Mouse (Mus musculus) kidney, postnatal 25 days (tissue): Measurements from ENCODE around the gene Rapgef2.
"Not testable (repeated sequence)": the region's sequence is repeated elsewhere in the genome, so short reads cannot be mapped to it uniquely, and the experiment has no call there.

Experiments
- DNase-seq, 2 experiments: peaks; one replicate each; pipeline ENCODE4 v3.0.0; 2021; ENCODE audit warnings: mixed read lengths in 2 of 2

Rapgef2 gene

DNA sequence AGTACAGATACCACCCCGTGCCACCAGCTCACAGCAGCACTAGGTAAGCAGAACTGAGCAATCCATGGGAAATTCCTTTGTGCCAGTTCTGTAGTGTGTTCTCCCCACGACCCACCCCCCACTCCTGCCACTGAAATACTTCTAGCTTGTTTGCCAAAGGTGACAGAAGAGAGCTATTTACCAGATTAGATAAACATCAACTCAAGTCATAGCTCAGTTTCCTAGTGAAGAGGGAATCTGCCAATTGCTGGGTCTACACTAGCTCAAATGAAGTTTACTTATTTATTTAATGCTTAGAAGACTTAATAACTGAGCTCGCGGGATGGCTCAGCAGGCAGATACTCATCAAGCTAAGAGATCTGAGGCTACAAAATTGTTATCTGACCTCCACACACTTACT is 200.0 kb downstream of the Rapgef2 start:
- DNase-seq, result no peak

DNA sequence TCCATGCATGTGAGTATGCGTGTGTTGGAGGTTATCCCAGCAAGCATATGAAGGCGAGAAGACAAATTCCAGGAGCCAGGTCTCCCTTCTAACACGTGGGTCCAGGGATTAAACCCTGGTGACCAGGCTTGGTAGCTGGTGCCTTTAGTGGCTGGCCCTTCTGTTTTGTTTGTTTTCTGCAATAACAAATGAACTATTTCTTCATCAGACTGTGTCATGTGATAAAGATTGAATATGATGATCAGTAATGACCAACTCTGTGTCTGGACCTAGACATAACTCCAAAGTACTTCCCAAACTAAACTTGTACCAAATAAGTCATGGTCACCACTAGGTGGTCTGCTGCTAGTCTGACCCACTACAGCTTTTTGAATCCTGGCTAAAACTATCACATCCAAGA is 202.4 kb downstream of the Rapgef2 start:
- no peak for DNase-seq

DNA sequence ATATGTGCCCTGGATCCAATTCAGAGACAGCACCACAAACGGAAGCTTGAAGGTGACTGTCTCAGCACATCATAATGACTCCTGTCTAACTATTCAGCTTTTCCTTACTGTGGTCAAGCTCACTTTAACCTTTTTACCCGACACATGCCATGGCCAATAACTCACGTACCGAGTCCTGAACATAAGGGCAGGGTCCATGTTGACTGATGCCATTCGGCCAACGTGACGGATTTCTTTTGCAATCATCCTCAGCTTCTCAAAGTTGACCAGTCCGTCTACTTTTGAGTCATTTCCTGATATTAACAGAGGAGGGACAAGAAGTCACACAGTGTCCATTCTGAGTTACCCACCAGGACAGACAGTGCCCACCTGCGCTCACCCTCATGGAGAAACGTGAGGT is 203.3 kb downstream of the Rapgef2 start:
- no peak for DNase-seq

DNA sequence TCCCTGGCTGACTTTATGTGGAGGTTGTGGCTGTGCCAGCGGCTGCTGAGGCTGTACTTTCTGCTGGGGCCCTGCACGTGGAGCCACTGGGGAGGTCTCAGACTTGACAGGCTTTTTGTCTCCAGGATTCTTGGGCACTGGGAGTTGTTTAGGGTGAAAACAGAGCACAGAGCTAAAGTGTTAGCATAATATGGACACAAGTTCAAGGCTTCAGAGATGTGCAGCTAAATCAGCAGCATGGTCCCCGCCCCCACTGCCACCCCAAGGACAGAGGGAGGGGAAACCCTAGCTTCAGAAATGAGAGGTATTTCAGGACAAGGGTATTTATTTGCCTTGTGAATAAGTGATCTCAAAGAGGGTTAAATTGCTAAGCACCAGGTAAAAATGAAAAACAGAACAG is 207.2 kb downstream of the Rapgef2 start:
- no peak for DNase-seq

DNA sequence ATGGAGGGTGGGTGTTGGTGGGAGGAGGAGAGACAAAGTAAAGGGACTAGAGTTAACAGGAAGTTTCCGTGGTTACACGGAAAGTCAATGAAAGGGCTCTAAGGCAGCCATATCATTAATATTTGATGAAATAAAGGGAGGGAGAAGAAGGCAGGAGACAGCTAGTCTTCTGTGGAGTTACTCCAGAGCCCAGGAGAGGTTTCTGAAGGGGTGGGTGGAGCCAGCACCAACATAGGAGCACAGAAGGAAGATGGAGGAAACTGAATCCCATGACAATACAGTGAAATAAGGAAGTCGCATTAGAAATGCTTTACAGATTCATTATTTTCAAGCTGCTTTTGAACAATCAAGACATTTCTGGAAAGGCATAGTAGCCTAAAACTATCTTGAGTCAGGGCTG is 211.3 kb downstream of the Rapgef2 start:
- DNase-seq, result no peak

DNA sequence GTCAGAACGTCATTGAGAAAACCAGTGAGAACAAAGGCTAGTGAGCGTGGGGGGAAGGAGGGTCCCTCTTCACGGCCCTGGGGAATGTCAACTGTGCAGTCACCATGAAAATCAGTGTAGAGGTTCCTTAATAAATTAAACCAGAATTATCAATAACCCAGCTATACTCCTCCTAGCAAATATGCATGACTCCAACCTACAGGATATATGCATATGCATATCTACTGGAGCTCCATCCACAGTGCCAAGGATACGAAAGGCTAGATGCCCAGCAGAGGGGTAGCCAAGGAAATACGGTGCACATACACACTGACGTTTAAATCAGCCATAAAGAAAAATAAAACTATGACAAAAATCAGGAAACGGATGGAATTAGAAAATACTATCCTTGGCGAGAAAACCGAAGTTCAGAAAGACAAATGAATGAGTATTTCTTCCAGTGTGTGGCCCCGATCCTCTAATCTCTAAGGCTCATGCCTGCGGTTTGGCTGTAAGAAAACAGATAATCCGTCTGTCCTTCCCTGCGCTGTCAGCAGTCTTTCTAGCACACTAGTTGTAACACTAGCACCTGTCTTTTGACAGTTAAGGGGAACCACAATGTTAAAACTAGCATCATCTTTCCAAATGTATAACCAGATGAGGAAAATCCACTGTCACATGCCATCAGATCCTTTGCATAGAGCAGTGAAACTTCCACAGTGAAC is 212.6 kb downstream of the Rapgef2 start:
- DNase-seq, result no peak

DNA sequence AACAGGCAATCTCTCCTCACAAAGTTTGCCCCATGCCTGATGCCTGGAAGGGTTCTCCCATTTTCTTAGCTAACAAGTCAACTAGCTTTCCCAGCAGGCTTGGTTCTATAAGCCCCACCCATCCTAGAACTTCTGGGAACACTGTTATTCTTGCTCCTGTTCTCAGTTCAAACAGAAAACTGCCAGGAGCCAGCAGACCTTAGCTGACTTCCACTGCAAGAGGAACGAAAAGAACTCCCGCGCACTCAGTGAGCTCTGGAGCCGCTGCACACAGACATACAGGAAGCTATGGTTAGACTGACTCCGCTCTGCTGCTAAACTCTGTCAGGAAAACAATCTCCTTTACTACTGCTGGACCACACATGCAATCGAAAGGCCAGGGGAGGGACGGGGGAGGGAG is 214.8 kb downstream of the Rapgef2 start:
- DNase-seq, result peak in 1 of 2 experiments; percentile 53

DNA sequence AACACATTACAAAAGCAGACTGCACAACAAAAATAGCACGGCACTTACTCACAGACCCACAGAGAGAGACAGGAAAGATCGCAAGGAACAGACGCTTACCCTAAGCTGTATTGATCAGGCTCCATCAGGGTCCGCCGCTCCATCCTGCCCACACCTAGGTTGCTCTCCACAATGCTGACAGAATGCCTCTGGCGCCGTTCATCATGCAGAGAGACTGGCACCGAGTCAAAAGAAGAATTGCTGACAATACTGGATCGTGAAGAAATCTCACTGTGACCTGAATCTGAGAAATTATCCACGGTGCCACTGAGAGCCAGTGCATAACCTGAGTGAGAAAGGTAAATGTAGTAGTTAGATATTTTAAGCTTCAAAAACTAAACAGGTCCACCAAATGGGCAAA is 216.4 kb downstream of the Rapgef2 start:
- no peak for DNase-seq

DNA sequence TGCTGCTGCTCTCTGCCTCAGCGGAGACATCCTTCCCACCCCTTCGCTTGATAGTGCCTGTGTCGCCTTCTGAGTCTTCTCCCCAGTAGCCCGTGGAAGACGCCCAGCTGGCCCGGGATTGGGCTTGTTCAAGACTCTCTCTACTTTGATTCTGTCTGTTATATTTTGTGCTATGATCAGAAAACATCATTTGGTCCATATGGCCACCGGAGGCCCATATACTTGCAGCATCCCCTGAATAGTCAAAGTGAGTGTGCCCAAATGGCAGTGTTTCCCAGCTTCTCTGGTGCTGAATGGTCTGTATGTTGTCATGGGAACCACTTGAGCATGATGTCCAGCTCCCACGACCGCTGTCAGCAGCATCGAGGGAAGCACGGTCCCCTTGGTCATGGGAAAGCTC is 217.3 kb downstream of the Rapgef2 start:
- no peak for DNase-seq

DNA sequence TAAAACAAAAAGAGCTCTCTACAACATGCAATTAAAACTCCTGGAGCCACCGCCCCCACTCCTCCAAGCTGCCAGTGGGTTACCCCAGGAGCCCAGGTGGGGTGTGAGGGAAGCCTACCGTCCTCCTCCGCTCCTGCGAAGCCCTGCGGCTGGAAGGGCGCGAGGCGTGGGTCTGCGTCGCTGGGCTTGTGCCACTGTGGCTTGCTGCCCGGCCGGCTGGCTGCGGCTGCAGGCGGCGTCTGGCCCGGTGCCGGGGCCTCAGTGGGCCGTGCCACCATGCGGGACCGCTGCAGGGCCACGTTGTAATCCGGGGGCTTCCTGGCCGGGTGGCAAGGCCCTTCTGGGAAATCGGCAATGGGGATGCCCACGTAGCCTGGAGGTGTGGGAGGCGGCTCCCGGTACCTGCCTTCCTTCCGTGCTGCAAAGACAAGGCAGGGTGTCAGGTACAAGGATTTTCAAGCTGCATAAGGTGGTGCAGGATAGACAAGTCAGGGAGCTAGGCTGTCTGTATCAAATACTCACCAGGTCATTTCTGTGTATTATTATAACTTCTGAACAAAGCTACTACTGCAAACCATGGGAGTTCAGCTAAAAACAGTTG is 219.8 kb downstream of the Rapgef2 start:
- no peak for DNase-seq

DNA sequence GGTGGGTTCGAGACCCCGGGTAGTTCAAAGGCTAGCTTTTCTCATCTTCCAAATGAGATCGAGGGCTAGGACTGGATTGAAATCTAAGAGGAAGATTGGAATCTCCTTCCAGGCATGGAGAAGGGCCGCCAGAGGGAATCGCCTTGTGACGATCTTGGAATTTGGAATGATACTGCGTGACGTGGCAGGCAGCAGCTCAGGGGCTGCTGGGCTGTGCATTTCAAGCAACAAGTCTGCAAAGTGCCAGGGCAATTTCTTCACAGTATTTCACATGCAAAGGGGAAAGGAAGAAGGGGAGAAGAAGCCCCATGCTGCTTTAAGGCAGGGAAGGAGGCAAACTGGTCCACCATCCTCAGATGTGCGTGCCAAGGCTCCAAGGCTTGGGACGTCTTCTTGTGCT is 222.2 kb downstream of the Rapgef2 start:
- DNase-seq, result no peak

DNA sequence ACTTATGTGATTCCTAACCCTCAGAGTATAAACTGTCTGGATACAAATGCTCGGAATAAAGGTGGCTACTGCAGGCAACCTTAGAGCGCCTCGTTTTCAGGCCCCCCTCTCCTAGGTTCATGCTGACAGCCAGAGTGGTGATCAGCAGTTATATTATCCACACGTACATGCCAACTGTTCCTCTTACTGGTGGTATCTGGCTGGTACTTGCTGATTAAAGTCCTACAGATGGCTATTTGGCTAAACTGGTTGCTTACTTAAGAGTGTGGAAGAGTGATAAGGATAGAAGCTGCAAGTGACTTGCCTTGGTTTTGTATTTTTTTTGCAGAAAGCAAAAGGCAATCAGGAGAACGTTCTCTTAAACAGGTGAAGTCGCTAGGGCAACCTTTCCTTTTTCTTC is 224.9 kb downstream of the Rapgef2 start:
- no peak for DNase-seq

DNA sequence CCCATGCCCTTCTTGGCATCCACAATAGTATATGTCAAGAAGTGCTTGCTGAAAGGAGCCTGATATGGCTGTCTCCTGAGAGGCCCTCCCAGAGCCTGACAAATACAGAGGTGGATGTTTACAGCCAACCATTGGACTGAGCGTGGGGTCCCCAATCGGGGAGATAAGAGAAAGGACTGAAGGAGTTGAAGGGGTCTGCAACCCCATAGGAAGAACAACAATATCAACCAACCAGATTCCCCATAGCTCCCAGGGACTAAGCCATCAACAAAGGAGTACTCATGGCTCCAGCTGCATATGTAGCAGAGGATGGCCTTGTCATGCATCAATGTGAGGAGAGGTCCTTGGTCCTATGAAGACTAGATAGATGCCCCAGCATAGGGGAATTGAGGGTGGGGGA is 227.8 kb downstream of the Rapgef2 start:
- not testable (repeated sequence) for DNase-seq

DNA sequence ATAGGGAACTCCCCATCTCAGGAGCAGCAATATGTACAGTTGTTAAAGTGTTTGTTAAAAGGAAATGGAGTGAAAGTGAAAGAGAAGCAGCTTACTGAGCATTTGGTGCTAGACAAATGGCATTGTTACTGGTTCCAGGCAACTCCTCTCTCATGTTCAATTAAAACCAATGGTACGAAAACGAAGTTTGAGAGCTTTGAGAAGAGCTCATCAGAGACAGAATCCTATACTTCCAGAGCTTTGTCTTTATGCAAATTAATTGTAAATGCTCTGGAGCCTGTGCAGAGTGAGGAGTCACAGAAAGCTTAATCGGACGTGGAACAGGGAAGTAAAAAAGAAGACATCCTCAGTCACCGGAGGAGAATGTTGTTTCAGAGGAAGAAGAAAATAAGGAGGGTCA is 241.1 kb downstream of the Rapgef2 start:
- no peak for DNase-seq

DNA sequence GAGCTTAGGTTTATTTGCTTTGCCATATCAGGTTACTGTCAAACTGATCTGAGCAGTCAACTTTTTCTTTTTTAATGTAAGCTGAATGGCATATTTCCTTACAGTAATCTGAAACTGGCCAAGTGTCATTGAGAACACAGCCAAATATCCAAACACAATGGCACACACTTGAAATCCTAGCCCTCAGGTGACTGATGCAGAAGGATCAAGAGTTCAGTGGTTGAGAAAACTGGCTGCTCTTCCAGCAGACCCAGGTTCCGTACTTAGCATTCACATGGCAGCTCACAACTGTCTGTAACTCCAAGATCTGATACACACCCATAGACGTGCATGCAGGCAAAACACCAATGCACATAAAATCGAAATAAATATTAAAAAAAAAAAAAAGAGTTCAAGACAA is 243.3 kb downstream of the Rapgef2 start:
- DNase-seq, result no peak

DNA sequence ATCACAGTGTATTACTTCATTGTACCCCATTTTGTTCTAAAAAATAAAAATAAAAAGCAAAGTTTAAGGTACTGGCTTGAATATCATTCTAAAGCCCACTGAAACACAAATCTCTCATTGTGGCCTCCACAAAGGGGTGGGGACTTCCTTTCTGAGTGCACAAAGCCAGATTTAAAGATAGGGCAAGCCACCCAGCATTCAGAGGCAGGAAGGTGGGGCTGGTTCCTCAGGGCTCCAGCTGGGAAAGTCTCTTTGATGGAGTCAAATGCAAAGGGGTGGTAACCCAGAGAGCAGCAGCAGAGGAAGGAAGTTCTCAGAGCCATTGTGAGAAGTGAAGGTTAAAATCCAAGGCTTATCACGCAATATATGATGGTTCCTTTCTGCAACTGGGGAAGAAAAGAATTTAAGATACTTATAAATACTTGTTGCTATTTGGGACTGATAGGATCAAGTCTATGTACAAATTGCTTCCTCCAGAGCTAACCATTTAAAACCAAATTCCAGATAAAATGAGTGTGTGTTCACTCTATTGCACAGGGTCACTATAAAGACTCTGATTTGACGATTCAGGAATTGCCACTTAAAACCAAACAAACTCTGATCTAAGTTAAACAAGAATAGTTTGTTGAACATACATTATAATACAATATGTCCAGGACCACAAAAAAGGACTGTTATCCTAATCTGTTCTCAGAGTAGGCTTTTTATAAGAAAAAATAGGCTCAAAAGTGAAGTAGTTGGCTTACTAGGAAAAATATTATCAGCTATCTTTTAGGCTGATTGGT is 246.5 kb downstream of the Rapgef2 start:
- DNase-seq, result peak; percentile 10 to 50

DNA sequence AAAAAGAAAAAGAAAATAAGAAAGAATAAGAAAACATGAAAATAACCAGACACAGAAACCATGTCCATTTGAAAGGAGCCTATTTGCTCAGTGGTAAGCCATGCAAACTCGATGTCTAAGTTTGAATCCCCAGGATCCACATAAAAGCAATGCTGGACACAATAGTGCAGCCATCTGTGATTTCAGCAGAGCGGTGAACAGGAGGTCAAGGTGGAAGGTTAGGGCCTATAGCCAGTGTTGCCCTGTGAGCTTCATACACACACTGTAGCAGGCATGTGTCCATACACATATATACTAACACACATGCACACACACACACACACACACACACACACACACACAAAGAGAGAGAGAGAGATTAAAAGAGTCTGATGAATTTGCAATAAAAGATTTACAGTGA is 247.3 kb downstream of the Rapgef2 start:
- no peak for DNase-seq

DNA sequence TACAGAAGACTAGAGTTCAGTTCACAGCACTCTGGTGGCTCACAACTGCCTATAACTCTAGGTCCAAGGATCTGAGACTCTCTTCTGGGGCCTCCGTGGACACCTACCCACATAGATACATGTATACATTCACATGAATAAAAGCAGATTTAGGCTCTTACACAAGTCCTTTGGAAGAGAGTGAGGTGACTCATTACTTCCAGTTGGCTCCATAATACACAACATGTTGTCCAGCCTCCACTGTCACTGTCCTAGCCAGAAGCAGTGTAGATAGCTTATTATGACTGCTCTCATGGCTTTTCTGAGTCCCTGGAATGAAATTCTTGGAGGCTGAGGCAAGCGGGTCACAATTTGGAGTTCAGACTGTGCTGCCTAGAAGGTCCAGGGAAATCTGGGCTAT is 251.9 kb downstream of the Rapgef2 start:
- no peak for DNase-seq

DNA sequence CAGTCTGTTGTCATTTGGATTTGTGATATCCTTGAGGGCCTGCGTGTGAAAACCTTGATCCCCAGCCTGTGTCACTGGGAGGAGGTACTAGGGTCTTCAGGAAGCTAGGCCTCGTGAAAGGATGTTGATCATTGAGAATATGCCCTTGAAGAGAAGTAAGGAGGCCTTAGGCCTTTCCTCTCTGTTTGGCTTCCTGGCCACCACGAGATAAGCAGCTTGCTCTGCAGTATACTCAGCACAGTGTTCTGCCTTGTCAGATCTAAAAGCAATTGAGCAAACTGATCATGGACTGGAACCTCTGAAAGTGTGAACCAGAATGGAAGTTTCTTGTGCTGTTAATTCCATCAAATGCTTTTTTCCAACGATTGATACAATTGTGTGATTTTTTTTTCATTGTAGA is 255.5 kb downstream of the Rapgef2 start:
- no peak for DNase-seq

DNA sequence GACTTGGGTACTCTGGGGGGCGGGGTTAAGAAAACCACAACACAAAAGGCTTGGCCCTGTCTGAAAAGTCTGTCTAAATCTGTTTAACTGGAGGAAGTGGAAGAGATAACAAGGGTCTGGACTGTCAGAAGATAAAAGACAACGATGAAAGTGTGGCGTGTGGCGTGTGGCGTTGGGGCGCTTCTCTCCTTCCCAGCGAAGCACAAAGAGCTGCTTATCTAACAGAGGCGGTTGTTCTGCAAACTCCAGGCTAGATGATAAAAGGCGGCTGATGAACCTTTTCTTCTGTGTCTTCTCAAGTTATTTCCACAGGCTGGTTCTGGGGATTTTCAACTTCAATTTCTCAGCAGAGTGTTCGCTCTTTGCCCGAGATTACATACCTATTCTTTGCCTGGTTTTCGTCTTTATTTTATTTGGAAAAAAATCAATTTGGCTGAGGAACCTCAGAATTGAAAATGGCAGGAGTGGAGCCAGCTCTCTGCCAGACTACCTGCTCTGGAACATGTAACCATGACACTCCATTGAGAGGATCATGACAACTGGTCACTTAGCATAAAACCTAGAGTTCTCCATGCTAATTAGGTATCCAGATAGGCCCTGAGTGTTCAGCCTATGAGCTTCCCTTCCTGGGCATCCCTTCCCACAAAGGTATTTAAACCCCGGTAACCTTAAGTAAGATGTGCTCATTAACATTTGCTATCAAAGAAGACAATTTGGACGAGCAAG is 258.0 kb downstream of the Rapgef2 start:
- no peak for DNase-seq

DNA sequence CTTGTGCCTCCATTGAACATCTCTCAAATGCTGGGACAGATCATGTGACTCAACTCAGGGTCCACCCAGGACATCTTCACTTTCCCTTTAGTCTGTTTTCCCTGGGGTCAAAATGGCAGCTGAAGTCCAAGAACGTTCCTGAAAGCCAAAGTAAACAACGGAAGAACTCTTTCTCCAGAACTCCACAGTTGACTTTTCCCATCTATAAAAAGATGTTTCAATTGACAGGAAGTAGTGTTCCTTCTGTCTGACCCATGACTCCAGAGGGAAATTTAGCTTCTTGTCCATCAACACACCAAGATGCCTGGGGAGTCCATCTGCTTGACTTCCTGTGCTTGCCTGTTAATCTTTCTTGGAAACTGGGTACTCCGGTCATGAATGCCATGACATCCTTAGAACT is 260.3 kb downstream of the Rapgef2 start:
- DNase-seq, result no peak

DNA sequence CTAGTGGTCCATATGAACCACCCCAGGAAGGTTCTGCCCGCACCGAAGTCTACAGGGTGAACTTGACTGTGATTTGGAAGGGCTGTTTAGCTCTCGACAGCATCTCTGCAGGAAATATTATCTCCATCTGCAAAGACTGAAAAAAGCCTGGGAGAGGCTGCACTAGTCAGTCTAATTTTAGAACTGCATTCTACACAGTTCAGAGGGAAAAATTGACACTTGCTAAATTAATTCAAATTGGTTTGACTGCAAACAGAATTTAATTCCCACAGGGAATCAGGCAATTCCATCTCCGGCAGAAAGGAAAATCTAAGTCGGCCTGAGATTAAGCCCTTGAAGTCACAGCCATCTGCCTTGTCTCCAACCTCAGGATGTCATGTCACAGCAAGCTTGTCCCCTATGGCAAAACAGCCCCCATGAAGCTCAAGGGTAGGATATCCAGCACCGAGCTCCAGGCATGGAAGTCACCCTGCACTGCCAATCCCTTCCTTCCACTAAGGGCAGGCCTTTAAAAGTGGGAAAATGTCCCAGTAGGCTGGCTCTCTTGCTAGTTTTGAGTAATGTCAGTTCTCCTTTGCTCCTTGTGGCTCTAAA is 262.5 kb downstream of the Rapgef2 start:
- DNase-seq, result no peak

DNA sequence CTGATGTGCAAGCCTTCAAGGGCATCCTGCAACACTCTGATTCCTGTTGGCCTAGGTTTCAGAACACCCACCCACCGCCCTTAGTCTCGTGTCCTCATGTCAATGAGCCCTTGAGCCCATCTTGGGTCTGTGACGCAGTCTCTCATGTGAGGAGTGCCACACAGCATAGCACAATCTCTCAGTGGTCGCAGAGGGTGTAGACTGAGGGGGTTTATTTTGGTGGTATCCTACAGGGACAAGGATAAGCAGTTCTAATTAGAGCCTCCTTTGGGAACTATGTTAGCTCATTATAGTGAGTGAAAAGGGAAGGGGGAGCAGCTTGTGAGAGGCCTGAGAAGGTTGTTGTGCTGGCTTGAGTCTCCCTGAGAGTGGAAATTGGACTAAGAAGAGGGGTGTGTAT is 263.6 kb downstream of the Rapgef2 start:
- no peak for DNase-seq
